Mouse (Mus musculus): Measurements from ENCODE around the gene Slc39a9.

The Slc39a9 gene

DNA sequence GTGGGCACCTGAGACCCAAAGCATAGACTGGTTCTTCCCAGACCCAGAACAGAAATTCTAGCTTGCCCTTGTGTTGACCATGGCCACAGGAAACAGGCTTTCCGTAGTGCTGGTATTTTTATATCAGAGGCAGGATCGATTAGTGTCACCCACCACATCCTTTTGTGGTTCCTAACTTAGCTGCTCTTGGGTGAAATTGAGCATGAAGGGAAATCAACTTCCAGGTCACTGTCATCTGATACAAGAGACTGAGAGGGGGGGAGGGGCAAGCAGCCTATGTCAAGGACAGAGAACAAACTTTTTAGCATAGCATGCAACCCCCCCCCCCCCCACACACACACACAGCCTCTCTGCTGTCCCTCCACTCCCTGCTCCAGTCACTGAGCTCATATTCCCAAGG is 75.5 kb downstream of the Slc39a9 start:
- DNase-seq (ENCODE audit: low read depth, low spot score): no peak

DNA sequence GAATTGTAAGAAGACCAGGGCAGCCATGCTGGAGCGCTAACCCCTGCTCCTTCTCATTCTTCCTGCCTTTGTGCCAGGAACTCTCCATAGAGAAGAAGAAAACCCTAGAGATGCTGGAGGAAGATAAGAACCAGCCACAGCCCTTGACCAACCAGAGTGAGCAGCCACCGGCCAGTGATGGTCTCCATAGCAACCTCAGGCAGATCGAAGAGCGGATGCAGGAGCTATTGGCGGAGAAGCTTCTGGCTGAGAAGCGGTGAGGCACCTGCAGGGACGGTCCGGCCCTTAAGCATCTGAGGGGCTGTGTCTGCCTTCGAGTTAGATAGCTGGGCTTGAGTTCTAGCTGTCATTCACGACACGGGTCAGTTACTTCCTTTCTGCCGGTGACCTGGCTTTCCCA is 76.8 kb downstream of the Slc39a9 start:
- no peak for DNase-seq (ENCODE audit: low read depth, low spot score)

DNA sequence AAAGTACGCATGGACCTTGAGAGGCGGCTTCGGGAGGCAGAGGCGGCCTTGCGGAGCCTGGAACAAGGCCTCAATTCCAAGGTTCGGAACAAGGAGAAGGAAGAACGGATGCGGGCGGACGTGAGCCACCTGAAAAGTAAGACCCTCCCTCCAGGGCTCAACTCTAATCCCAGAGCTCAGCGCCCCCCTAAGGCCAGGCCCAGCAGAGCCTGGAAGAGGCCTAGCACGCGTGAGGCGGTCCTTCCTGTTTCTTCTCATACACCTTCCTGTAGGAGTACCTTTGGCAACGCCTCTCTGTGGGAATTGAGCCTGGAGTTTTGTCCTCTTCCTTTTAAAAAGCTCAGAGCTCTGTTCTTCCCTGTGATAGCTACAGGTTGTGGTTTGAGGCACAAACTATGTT is 77.8 kb downstream of the Slc39a9 start:
- no peak for DNase-seq (ENCODE audit: low read depth, low spot score)

DNA sequence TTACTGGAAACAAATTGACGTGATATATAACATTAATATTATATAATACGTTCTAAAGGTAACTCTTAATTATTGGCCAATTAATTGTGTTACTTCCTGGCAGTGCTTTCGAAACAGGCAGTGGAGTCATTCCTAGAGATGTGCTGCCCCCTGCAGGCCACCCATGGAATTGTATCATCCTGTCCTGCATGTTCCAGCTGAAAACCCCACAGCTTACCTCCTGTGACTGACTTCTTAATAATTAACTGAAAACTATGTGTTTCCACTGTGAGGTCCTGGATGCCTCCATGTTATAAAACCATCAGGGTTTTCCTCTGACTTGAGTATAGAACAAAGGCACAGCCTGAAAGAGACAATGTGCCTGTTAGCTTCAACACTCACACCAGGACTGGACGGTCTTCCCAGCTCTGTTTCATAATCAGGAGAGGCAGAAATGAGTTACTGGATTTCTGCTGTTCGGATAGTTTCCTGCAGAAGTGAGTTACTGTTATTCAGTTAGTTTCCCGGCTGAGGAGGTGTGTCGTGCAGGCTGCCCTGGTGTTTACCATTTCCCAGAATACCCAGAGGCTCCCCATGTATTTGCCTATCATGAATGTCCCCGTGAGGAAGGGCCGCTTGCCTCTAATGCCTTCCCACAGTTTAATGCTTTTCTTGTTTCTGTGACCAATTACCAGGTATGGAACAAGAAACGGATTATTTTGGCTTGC is 81.3 kb downstream of the Slc39a9 start:
- no peak for DNase-seq (ENCODE audit: low read depth, low spot score)

- DNase-seq (ENCODE audit: low read depth, low spot score): no peak
These were observed 84.5 kb downstream of the Slc39a9 start for GRCm38 (mm10) chr12:80728207-80728606.

DNA sequence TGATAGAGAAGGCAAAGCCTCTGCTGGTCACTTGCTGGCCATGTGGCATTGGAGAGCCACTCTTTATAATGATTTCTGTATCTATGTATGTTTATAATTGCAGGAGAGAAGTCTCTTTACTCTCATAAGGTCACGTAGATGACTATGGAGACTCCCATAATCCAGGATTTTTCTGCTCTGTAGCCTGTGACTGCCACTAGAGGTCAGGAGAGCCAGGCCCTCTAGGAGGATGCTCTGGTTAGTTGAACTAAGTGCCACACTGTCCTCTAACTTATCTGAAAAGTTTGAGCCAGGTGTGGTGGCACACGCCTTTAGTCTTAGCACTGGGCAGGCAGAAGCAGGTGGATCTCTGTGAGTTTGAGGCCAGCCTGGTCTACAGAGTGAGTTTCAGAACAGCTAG is 85.1 kb downstream of the Slc39a9 start:
- DNase-seq (ENCODE audit: low read depth, low spot score): no peak

DNA sequence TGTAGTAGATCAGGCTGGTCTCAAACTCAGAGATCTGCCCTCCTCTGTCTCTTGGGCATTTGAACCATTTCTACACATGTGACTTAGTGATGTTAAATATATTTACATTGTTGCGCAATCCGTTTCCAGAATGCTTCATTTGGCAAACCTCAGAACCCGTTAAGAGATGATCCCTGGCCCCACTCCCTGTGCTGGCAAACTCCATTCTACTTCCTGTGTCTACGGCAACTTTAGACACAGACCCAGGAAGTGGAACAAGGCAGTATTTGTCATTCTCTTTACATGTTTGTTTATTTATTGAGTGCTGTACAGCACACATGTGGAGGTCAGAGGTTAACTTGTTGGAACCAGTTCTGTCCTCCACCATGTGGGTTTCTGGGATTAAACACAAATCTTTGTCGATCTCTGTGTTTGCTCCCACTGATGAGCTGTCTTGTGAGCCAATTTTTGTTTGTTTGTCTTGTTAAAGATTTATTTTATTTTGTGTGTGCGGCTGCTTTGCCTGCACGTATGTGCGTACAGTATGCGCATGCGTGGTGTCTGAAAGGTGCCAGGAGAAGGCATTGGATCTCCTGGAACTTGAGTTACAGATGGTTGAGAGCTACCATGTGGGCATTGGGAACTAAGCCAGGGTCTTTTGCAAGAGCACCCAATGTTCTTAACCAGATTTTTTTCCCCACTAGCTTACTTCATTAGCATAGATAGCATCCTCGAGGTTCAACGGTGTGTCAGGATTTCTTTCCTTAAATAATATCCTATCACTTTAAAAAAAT is 86.3 kb downstream of the Slc39a9 start:
- DNase-seq (ENCODE audit: low read depth, low spot score): no peak

DNA sequence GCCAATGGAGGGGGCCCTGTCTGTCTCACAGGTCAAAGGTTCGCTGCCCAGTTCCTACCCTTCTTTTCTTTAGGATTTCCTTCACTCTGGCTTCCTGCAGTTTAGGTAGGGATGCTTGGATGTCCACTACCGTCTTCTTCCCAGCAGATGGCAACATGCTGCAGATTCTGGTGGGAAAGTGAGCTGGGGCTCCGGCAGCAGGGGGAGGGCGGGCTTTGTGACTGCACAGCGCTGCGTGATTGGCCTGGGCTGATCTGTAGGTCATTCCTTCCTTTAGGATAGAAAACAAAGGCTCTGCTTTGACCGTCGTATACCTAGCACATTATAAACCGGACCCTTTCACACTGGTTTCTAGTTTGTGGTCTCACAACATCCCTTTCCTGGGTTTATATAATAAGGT is 86.9 kb downstream of the Slc39a9 start:
- no peak for DNase-seq (ENCODE audit: low read depth, low spot score)

Data from retina, adult 2 months (tissue).